Mouse (Mus musculus) embryo, embryonic 11.5 days (tissue): ENCODE results near the gene Ccnk.

Source experiments
- DNase-seq: peaks from one replicate; pipeline ENCODE4 v3.0.0-alpha.2; 2012; ENCODE audit warnings: low read depth, low spot score

Ccnk gene

GRCm38 (mm10) chr12:108245579-108245978 lies 66.2 kb downstream of the Ccnk start:
- no peak for DNase-seq

DNA sequence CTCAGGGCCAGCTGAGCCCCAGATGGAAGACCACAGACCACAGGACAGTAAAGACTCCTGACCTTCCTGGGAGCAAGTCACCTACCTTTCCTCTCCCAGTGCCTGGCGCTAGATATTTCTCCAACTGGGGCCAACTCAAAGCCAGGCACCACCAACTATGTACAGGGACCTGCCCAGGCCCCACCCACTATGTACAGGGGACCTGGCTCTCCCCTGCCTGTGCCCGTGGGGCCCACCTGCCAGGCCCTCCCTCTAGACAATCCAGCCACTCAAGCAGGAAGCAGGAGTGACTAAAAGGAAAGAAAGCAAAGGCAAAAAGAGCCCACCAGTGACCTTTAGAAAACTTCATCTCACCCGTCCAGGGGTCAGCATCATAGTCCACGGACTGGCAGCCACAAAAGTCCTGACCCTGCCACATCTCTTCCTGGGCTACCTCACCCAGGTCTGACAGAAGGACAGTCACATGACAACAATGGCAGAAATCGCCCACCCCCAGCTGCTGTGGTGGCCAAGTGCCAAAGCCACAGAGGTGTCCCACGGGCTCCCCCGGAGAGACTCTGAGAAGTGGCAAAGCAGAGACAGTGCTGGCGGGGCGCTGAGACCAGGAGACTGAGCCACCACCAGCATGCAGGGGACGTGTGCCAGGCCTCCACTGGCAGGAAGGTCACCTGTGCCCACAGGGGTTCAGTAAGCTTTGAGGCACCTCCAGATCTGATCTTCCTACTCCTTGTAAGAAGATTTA lies 67.6 kb downstream of the Ccnk start:
- no peak for DNase-seq

DNA sequence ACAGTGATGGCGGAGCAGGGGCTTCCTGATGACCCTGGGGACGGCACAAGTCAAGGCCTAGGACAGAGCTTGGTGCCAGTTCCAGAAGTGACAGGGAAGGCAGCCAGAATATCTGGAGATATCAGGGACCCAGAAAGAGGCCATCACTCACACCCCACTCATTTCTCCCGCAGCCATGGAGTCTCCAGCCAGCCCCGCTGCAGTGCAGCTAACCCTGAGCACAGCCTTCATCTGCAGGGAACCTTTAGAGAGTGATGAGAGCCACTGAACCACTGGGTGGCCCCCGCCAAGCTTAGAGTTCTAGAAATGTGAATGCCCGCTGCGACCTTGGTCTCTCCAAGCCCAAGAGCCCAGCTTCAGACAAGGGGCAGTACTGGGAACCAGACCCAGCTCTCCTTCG lies 69.6 kb downstream of the Ccnk start:
- DNase-seq: no peak

DNA sequence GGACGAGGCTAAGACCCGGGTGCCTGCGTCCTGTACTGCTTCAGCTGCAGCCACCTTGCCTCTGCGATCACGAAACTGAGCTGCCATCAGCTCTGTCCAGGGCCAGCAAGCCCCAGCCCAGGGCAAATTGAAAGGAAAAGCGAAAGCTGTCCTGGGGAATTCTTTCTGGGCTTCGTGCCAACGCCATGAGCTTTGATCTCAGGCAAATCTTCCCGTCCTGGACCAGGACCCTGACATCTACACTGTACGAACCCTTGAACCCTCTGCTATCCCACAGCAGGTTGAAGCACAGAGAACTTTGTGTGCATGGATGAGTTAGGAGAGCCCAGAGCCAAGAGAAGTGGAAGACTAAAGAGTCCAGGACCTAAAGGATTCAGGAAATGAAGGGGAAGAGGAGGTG lies 70.1 kb downstream of the Ccnk start:
- DNase-seq: no peak

GRCm38 (mm10) chr12:108251034-108251792 lies 71.8 kb downstream of the Ccnk start:
- DNase-seq: no peak

DNA sequence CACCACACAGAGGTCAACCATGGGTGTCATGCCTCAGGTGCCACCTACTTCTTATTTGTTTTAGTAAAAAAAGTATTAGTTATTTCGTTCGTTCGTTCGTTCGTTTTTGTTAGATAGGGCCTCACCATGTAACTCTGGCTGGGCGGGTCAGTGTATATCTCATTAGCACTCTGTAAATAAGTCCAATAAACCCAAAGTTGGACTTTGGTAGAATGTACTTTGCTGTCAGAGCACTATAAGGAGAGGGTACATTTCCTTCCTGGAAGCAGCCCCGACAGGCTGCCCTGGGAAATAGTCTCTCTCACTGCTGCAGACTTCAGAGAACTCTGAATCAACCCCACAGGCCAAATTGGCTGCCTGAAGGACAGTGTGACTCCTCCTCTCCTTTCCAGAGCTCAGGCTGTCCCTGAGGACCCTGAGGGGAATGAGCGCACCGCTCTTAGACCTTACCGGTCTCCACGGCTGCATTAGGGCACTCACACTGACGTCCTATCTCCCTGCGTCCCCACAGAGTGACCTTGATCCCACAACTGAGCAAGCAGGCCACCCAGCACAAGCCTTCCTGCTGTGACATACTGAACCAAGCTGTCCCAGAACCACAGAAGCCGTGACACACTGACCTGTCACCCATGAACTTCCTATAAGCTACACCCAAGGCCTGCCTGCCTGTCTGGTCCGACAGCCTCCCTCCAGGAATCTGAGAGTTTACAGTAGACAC lies 72.6 kb downstream of the Ccnk start:
- no peak for DNase-seq
